Mouse (Mus musculus) ES-Bruce4 (cell line): Measurements from ENCODE around the gene Mocs2.

Source experiments
- CTCF ChIP-seq: IDR thresholded peaks from one replicate; pipeline ENCODE4 v1.8.1; 2011; ENCODE audit warnings: low read depth, low read length
- EP300 ChIP-seq: IDR thresholded peaks from 2 replicates; pipeline ENCODE4 v1.6.1; 2011; ENCODE audit warnings: low read depth, low read length; ENCODE audit not compliant: insufficient read depth

DNA sequence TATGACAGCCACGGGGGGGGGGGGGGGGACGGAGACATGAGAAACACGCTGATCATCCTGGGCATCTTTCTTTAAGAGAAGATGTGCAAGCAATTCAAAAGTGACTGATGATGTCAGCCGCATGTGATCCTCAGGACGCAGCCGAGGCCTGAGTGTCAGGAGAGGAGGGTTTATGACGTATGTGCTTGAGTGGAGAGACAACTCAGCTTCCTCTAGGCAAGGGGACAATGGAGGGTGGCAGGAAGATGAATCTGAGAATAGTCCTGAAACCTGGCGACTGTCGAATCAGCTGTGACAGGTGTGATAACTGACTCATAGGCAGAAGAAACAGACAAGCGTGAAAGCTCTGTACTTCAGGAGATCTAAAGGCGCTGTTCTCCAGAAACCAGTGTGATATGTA, 60.6 kb downstream of the Mocs2 start:
- TF ChIP-seq CTCF, result no peak
- no peak for TF ChIP-seq EP300
